Comparison of ENCODE assay signal across 17 mouse cellular contexts in genomic region chr8:111815078-111815477, GRCm38 (mm10).
"Had no signal": no experiment of that assay in that cellular context is flagged by ENCODE, and none has a peak within 500 bp of the region (broad histone marks: within the 10 kb centered on the region; RNA-seq: fewer than 3 reads in every experiment).

No protein-coding gene starts in this region.

- H3K9me3 ChIP-seq: midbrain, embryonic 10.5 days; neural tube, embryonic 13.5 days; neural tube, embryonic 15.5 days had no signal

- H3K27me3 ChIP-seq: neural tube, embryonic 13.5 days; neural tube, embryonic 15.5 days had no signal

- H3K4me3 ChIP-seq: midbrain, embryonic 10.5 days; myocyte; neural tube, embryonic 13.5 days; neural tube, embryonic 15.5 days had no signal

- H3K27ac ChIP-seq: midbrain, embryonic 10.5 days; neural tube, embryonic 13.5 days; neural tube, embryonic 15.5 days had no signal

- H3K4me1 ChIP-seq: midbrain, embryonic 10.5 days had no signal

- DNase-seq: lung, adult 18-20 months; lung, embryonic 14.5 days; lung, postnatal 10 days; lung, postnatal 4 days; midbrain, embryonic 14.5 days; retina, postnatal 1 day; right cerebral cortex, adult 18-20 months; right cerebral cortex, postnatal 25 days; right cerebral cortex, postnatal 4 days; spleen, adult 18-20 months; thymus, adult 18-20 months; thymus, postnatal 14 days; thymus, postnatal 36 days had no signal

- H3K9ac ChIP-seq: lung, embryonic 14.5 days; neural tube, embryonic 13.5 days; neural tube, embryonic 15.5 days had no signal
